Mouse (Mus musculus): ENCODE data around the gene Gm11168.
"Not testable (repeated sequence)": the region's sequence is repeated elsewhere in the genome, so short reads cannot be mapped to it uniquely, and the experiment has no call there.

Gene Gm11168

DNA sequence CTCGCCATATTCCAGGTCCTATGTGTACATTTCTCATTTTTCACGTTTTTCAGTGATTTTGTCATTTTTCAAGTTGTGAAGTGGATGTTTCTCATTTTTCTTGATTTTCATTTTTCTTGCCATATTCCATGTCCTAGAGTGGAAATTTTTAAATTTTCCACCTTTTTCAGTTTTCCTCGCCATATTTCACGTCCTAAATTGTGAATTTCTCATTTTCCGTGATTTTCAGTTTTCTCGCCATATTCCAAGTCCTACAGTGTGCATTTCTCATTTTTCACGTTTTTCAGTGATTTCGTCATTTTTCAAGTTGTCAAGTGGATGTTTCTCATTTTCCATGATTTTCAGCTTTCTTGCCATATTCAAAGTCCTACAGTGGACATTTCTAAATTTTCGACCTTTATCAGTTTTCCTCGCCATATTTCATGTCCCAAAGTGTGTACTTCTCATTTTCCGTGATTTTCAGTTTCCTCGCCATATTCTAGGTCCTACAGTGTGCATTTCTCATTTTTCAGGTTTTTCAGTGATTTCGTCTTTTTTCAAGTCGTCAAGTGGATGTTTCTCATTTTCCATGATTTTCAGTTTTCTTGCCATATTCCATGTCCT is at the start of gene Gm11168:
Gm11168 (plus strand) TSS at position 553 of the 603 bp plus-strand sequence.
- peak; percentile 46 to 56 for DNase-seq (ENCODE audit: low spot score in 2 of 2)

GRCm38 (mm10) chr9:3000445-3000972 is 2.6 kb upstream of the Gm11168 start, which contains the start of gene Gm10722:
Gene Gm10722, plus strand, starts transcription at chr9:3000922.
- peak; percentile 19 to 20 for DNase-seq (ENCODE audit: low spot score in 2 of 2)

GRCm38 (mm10) chr9:3001006-3001405 is 2.1 kb upstream of the Gm11168 start:
- peak in 1 of 2 experiments; percentile 15 for DNase-seq (ENCODE audit: low spot score in 2 of 2)

- DNase-seq (ENCODE audit: low spot score in 2 of 2) = peak; percentile 100
Observed at GRCm38 (mm10) chr9:3001948-3002659, 1.0 kb upstream of the Gm11168 start.

- DNase-seq (ENCODE audit: low spot score in 2 of 2) = not testable (repeated sequence)
Observed at GRCm38 (mm10) chr9:3006179-3006578, 3.0 kb downstream of the Gm11168 start.

- DNase-seq (ENCODE audit: low spot score in 2 of 2) = not testable (repeated sequence)
Observed at GRCm38 (mm10) chr9:3006636-3007035, 3.5 kb downstream of the Gm11168 start.

DNA sequence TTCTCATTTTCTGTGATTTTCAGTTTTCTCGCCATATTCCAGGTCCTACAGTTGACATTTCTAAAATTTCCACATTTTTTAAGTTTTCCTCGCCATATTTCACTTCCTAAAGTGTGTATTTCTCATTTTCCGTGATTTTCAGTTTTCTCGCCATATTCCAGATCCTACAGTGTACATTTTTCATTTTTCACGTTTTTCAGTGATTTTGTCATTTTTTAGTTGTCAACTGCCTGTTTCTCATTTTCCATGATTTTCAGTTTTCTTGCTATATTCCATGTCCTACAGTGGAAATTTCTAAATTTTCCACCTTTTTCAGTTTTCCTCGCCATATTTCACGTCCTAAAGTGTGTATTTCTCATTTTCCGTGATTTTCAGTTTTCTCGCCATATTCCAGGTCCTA is 4.1 kb downstream of the Gm11168 start:
- DNase-seq (ENCODE audit: low spot score in 2 of 2) = not testable (repeated sequence)

DNA sequence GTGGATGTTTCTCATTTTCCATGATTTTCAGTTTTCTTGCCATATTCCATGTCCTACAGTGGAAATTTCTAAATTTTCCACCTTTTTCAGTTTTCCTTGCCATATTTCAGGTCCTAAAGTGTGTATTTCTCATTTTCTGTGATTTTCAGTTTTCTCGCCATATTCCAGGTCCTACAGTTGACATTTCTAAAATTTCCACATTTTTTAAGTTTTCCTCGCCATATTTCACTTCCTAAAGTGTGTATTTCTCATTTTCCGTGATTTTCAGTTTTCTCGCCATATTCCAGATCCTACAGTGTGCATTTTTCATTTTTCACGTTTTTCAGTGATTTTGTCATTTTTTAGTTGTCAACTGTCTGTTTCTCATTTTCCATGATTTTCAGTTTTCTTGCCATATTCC is 6.2 kb downstream of the Gm11168 start:
- not testable (repeated sequence) for DNase-seq (ENCODE audit: low spot score in 2 of 2)

- DNase-seq (ENCODE audit: low spot score in 2 of 2) = not testable (repeated sequence)
Observed at GRCm38 (mm10) chr9:3012054-3012621, 9.0 kb downstream of the Gm11168 start.

- not testable (repeated sequence) for DNase-seq (ENCODE audit: low spot score in 2 of 2)
Observed at GRCm38 (mm10) chr9:3012733-3013279, 9.7 kb downstream of the Gm11168 start, which contains the start of gene Gm10721. Gene Gm10721, plus strand, starts transcription at chr9:3013140.

DNA sequence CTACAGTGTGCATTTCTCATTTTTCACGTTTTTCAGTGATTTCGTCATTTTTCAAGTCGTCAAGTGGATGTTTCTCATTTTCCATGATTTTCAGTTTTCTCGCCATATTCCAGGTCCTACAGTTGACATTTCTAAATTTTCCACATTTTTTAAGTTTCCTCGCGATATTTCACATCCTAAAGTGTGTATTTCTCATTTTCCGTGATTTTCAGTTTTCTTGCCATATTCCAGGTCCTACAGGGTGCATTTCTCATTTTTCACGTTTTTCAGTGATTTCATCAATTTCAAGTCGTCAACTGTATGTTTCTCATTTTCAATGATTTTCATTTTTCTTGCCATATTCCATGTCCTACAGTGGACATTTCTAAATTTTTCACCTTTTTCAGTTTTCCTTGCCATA is 12.2 kb downstream of the Gm11168 start, which contains the start of gene Gm10720:
Gm10720 (plus strand) TSS at position 301 of the 400 bp plus-strand sequence.
- not testable (repeated sequence) for DNase-seq (ENCODE audit: low spot score in 2 of 2)

DNA sequence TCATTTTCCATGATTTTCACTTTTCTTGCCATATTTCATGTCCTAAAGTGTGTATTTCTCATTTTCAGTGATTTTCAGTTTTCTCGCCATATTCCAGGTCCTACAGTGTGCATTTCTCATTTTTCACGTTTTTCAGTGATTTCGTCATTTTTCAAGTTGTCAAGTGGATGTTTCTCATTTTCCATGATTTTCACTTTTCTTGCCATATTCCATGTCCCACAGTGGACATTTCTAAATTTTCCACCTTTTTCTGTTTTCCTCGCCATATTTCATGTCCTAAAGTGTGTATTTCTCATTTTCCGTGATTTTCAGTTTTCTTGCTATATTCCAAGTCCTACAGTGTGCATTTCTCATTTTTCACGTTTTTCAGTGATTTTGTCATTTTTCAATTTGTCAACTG is 12.8 kb downstream of the Gm11168 start:
- DNase-seq (ENCODE audit: low spot score in 2 of 2) = peak; percentile 37 to 39

DNA sequence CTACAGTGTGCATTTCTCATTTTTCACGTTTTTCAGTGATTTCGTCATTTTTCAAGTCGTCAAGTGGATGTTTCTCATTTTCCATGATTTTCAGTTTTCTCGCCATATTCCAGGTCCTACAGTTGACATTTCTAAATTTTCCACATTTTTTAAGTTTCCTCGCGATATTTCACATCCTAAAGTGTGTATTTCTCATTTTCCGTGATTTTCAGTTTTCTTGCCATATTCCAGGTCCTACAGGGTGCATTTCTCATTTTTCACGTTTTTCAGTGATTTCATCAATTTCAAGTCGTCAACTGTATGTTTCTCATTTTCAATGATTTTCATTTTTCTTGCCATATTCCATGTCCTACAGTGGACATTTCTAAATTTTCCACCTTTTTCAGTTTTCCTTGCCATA is 14.0 kb downstream of the Gm11168 start, which contains the start of gene Gm10719:
Gm10719 (plus strand) TSS at position 301 of the 400 bp plus-strand sequence.
- DNase-seq (ENCODE audit: low spot score in 2 of 2) = not testable (repeated sequence)

DNA sequence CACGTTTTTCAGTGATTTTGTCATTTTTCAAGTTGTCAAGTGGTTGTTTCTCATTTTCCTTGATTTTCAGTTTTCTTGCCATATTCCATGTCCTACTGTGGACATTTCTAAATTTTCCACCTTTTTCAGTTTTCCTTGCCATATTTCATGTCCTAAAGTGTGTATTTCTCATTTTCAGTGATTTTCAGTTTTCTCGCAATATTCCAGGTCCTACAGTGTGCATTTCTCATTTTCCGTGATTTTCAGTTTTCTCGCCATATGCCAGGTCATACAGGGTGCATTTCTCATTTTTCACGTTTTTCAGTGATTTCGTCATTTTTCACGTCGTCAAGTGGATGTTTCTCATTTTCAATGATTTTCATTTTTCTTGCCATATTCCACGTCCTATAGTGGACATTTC is 15.8 kb downstream of the Gm11168 start:
- peak; percentile 100 for DNase-seq (ENCODE audit: low spot score in 2 of 2)

GRCm38 (mm10) chr9:3019835-3020727 is 16.9 kb downstream of the Gm11168 start:
- peak; percentile 96 to 100 for DNase-seq (ENCODE audit: low spot score in 2 of 2)

- not testable (repeated sequence) for DNase-seq (ENCODE audit: low spot score in 2 of 2)
Observed at GRCm38 (mm10) chr9:3022316-3023008, 19.3 kb downstream of the Gm11168 start.

GRCm38 (mm10) chr9:3023312-3023984 is 20.3 kb downstream of the Gm11168 start, which contains the start of gene Gm10718:
Gene Gm10718, plus strand, starts transcription at chr9:3023547.
- DNase-seq (ENCODE audit: low spot score in 2 of 2) = peak; percentile 41 to 57

GRCm38 (mm10) chr9:3023985-3024648 is 21.0 kb downstream of the Gm11168 start:
- DNase-seq (ENCODE audit: low spot score in 2 of 2) = not testable (repeated sequence)

DNA sequence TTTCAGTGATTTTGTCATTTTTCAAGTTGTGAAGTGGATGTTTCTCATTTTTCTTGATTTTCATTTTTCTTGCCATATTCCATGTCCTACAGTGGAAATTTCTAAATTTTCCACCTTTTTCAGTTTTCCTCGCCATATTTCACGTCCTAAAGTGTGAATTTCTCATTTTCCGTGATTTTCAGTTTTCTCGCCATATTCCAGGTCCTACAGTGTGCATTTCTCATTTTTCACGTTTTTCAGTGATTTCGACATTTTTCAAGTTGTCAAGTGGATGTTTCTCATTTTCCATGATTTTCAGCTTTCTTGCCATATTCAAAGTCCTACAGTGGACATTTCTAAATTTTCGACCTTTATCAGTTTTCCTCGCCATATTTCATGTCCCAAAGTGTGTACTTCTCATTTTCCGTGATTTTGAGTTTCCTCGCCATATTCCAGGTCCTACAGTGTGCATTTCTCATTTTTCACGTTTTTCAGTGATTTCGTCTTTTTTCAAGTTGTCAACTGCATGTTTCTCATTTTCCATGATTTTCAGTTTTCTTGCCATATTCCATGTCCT is 21.8 kb downstream of the Gm11168 start, which contains the start of gene Gm10717:
Gm10717 (plus strand) TSS at position 506 of the 556 bp plus-strand sequence.
- DNase-seq (ENCODE audit: low spot score in 2 of 2) = not testable (repeated sequence)
